Mouse (Mus musculus) ES-E14 (cell line): ENCODE results near the gene Wnt5a. TPM values are rescaled to one million over a fixed set of nuclear protein-coding genes. Genes with fewer than 3 reads are reported as not detected.

Source experiments
- DNase-seq: peaks from one replicate; pipeline ENCODE4 v3.0.0-alpha.2; 2013; ENCODE audit warnings: low read depth, low spot score
- H3K27ac ChIP-seq: 2 replicates; pipeline ENCODE4 v1.5.1; 2012; ENCODE audit warnings: low read depth, mild to moderate bottlenecking, low read length, moderate library complexity, mixed read lengths; ENCODE audit not compliant: poor library complexity, insufficient read depth, severe bottlenecking
- H3K36me3 ChIP-seq: 2 replicates; pipeline ENCODE4 v1.6.1; 2012; ENCODE audit warnings: mild to moderate bottlenecking, low read length, moderate library complexity, mixed read lengths; ENCODE audit not compliant: control insufficient read depth, poor library complexity, insufficient read depth, severe bottlenecking
- H3K4me1 ChIP-seq, 2 experiments: fragments of 150-350 bp in 1 of 2; sonication (generic) in 1 of 2; 2 replicates each; pipeline ENCODE4 v1.6.1; 2012; ENCODE audit warnings: low read length in 2 of 2, mild to moderate bottlenecking in 1 of 2, mixed read lengths in 1 of 2; ENCODE audit not compliant: control insufficient read depth in 2 of 2, insufficient read depth in 2 of 2, poor library complexity in 1 of 2
- H3K4me3 ChIP-seq, 2 experiments: fragments of 150-350 bp in 1 of 2; sonication (generic) in 1 of 2; 2 replicates each; pipeline ENCODE4 v1.5.1; 2012; ENCODE audit warnings: low read length in 2 of 2, low read depth in 1 of 2, mild to moderate bottlenecking in 1 of 2, mixed read lengths in 1 of 2; ENCODE audit not compliant: insufficient read depth in 1 of 2, poor library complexity in 1 of 2, severe bottlenecking in 1 of 2
- H3K9ac ChIP-seq: 2 replicates; pipeline ENCODE4 v1.6.1; 2012; ENCODE audit warnings: low read depth, mild to moderate bottlenecking, low read length, mixed read lengths; ENCODE audit not compliant: poor library complexity, insufficient read depth, severe bottlenecking
- H3K9me3 ChIP-seq: fragments of 150-350 bp; sonication (generic); 2 replicates; pipeline ENCODE4 v1.6.1; 2012; ENCODE audit warnings: low read depth, mild to moderate bottlenecking, low read length; ENCODE audit not compliant: control insufficient read depth, insufficient read depth
- CHD2 ChIP-seq: IDR thresholded peaks from 2 replicates; pipeline ENCODE4 v1.6.1; 2014; ENCODE audit warnings: mild to moderate bottlenecking, low read depth, low read length, inconsistent platforms
- HCFC1 ChIP-seq: IDR thresholded peaks from 2 replicates; pipeline ENCODE4 v1.6.1; 2012; ENCODE audit warnings: low read length, inconsistent platforms, borderline replicate concordance; ENCODE audit not compliant: insufficient read depth
- MAFK ChIP-seq: IDR thresholded peaks from 2 replicates; pipeline ENCODE4 v1.6.1; 2014; ENCODE audit warnings: mild to moderate bottlenecking, low read depth, low read length, inconsistent platforms; ENCODE audit not compliant: insufficient read depth
- ZC3H11A ChIP-seq: IDR thresholded peaks from 2 replicates; pipeline ENCODE4 v1.6.1; 2012; ENCODE audit warnings: low read depth, mild to moderate bottlenecking, inconsistent platforms, low read length, borderline replicate concordance
- ZNF384 ChIP-seq: IDR thresholded peaks from 2 replicates; pipeline ENCODE4 v1.6.1; 2012; ENCODE audit warnings: low read depth, low read length, inconsistent platforms
- in situ Hi-C, 2 experiments: fragments of 600-800 bp; cut with MboI; formaldehyde crosslinking; loops; one replicate each; pipeline ENCODE4 v1.15.1; 2025; ENCODE audit warnings: low sequenced_read_pairs in 2 of 2, inconsistent platforms in 1 of 2; ENCODE audit not compliant: unreplicated experiment in 2 of 2
- total RNA-seq: library from RNA; depleted of rRNA; stranded (reverse); fragments of 300-350 nt; gene quantifications from 2 replicates; pipeline ENCODE4 v1.2.3, GENCODE M21; 2012

The Wnt5a gene
- total RNA-seq, 1 experiment: 4.9 TPM

DNA sequence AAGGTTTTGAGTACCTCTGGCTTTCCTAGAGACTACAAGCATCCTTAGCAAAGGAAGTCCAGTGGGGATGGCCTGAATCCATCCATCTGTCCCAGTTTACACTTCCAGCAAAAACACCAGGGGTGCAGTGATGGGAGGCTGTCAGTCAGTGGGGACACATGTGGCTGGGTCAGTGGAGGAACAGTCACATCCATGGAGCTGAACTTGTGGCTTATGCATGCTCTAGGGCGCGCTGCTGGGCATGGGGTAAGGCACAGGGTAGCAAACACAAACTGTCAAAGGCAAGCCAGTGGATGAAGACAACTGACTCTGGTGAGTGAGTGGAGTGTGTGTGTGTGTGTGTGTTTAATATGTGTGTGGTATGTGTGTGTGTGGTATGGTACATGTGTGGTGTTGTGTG is 1.3 kb upstream of the Wnt5a start:
- Histone ChIP-seq H3K9ac (no peak overlapping the region), H3K27ac (no peak overlapping the region), H3K4me1 (no peaks in the 10 kb centered on the region), H3K4me3 (no peak overlapping the region), H3K36me3 (no peaks in the 10 kb centered on the region), H3K9me3 (no peaks in the 10 kb centered on the region)
- in situ Hi-C loops: loop anchor here (10.0 to 25.0 kb wide), 3 partner anchors 566 to 1222 kb away; partner anchors contain the start of gene Cacna2d3 (in 2 of the 2)
- TF ChIP-seq CHD2: no peak
- no peak for TF ChIP-seq ZNF384
- no peak for TF ChIP-seq HCFC1
- no peak for TF ChIP-seq MAFK
- no peak for TF ChIP-seq ZC3H11A
- DNase-seq: no peak

DNA sequence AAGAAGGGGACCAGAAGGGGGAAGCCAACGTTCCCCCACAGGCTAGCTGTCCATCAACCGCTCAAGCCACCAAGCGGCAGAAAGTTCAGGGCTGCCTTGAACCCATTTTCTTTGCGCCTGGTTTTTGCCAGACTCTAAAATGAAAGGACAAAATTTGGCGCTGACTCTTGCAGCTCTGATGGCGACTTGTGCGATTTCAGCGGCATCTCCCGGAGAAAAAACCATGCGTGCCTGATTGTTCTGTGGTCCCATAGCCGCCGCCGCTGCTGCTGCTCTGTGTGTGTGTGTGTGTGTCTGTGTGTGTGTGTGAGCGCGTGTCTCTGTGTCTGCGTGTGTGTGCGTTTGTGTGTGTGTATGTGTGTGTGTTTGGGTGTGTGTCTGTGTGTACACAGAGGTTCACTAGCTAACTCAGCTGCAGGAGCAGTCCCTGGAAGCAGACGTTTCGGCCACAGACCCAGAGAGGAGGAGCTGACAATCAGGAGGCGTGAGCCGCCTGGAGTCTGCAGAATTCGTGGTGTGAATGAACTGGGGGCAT is 568 bp downstream of the Wnt5a start:
- no peak for TF ChIP-seq HCFC1
- TF ChIP-seq CHD2: no peak
- TF ChIP-seq MAFK: no peak
- no peak for TF ChIP-seq ZC3H11A
- no peak for TF ChIP-seq ZNF384
- Histone ChIP-seq H3K27ac (no peak overlapping the region), H3K4me1 (no peaks in the 10 kb centered on the region), H3K9ac (no peak overlapping the region; the same call in 1 of the 2 replicates), H3K4me3 (peak overlapping the region; percentile 14 to 58), H3K36me3 (no peaks in the 10 kb centered on the region), H3K9me3 (no peaks in the 10 kb centered on the region)
- in situ Hi-C loops: loop anchor here (10.0 to 25.0 kb wide), 3 partner anchors 568 to 1220 kb away; partner anchors contain the start of gene Cacna2d3 (in 2 of the 2)
- DNase-seq: no peak

DNA sequence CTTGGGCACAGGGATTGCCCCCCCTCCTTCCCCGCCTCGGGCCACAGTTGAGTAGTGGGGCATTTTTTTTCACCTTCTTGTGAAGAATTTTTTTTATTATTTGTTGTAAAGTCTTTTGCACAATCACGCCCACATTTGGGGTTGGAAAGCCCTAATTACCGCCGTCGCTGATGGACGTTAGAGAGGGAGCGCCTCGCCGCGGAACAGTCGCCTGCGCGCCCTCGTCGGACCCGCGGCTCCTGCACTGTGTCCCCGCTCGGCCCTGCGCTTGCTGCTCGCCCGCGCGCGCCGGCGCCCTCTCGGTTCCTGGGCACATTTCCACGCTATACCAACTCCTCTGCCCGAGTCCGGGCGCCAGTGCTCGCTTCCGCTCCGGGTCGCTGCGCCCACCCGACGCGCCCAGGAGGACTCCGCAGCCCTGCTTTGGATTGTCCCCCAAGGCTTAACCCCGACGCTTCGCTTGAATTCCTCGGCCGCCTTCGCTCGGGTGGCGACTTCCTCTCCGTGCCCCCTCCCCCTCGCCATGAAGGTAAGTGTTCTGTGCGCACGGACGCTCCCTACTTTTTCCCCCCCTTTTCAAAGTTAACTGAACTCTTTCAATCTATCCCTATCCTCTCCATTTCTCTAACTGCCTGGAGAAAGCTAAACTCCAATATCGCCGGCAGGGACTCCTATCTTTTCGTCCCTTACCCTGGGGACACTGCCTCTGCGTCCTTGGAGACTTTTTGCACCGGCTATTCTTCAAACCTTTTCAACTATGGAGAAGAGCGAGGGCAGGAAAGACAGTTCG is 1.2 kb downstream of the Wnt5a start:
- in situ Hi-C loops: loop anchor here (10.0 to 25.0 kb wide), 3 partner anchors 568 to 1219 kb away; partner anchors contain the start of gene Cacna2d3 (in 2 of the 2)
- Histone ChIP-seq H3K9me3 (no peaks in the 10 kb centered on the region), H3K9ac (no peak overlapping the region), H3K36me3 (no peaks in the 10 kb centered on the region), H3K4me3 (peak overlapping the region; percentile 50 to 58), H3K4me1 (no peaks in the 10 kb centered on the region), H3K27ac (no peak overlapping the region)
- no peak for DNase-seq
- TF ChIP-seq CHD2 (no peak), HCFC1 (no peak), ZNF384 (no peak), ZC3H11A (no peak), MAFK (no peak)

DNA sequence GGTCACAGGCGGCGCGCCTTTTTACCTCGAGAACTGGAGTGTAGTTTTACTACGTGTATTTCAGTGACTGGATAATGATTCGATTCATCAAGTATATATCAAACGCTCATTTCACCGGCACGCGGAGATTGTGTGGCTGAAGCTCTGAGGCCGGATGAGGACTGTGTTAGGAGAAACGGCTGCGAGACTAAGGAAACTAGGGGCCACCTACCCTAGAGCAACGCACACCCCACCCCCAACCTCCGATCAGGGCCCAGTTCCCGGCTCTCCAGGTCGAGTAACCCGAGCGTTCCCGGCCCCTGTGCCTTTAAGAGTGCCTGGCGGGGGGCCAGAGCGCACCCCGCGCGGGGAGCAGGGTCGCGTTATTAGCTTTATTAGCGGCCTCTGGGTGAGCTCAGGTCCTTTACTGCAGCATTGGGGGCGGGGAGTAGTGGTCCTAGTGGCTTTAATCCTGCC is 1.9 kb downstream of the Wnt5a start:
- no peaks in the 10 kb centered on the region for H3K4me1 ChIP-seq
- no peak for DNase-seq

More for the DNA sequence above, 1.9 kb downstream of the Wnt5a start:
- H3K9ac ChIP-seq: no peak overlapping the region
- no peaks in the 10 kb centered on the region for H3K36me3 ChIP-seq
- peak overlapping the region in 1 of 2 experiments; percentile 58; a peak in 2 of 4 replicates for H3K4me3 ChIP-seq
- TF ChIP-seq HCFC1: no peak
- no peak for TF ChIP-seq MAFK
- TF ChIP-seq ZC3H11A: no peak
- no peak for TF ChIP-seq ZNF384
- TF ChIP-seq CHD2: no peak
- no peaks in the 10 kb centered on the region for H3K9me3 ChIP-seq
- in situ Hi-C loops: loop anchor here (10.0 to 25.0 kb wide), 3 partner anchors 569 to 1218 kb away; partner anchors contain the start of gene Cacna2d3 (in 2 of the 2)
- no peak overlapping the region for H3K27ac ChIP-seq
